Mouse (Mus musculus) embryonic fibroblast, embryonic 13.5 days (primary cell): ENCODE results near the gene Xpot. TPM values are rescaled to one million over a fixed set of nuclear protein-coding genes. Genes with fewer than 3 reads are reported as not detected.

ENCODE experiments used
- H3K27ac ChIP-seq: 2 replicates; pipeline ENCODE4 v1.5.1; 2012; ENCODE audit warnings: low read length, control low read depth, inconsistent platforms; ENCODE audit not compliant: insufficient read depth
- H3K4me1 ChIP-seq: 2 replicates; pipeline ENCODE4 v1.6.1; 2011; ENCODE audit warnings: low read length; ENCODE audit not compliant: control insufficient read depth, insufficient read depth
- H3K4me3 ChIP-seq: 2 replicates; pipeline ENCODE4 v1.5.1; 2011; ENCODE audit warnings: mild to moderate bottlenecking, control low read depth, low read length; ENCODE audit not compliant: insufficient read depth
- CTCF ChIP-seq: IDR thresholded peaks from 2 replicates; pipeline ENCODE4 v1.5.1; 2011; ENCODE audit warnings: mild to moderate bottlenecking, control low read depth, low read length, moderate library complexity, borderline replicate concordance; ENCODE audit not compliant: insufficient read depth
- POLR2A ChIP-seq: IDR thresholded peaks from 2 replicates; pipeline ENCODE4 v1.6.1; 2011; ENCODE audit warnings: low read depth, mild to moderate bottlenecking, control low read depth, low read length, moderate library complexity
- polyA plus RNA-seq: library from polyadenylated mRNA; stranded (reverse); fragments of >200 nt; gene quantifications from 2 replicates; pipeline ENCODE4 v1.2.4, GENCODE M21; 2011; ENCODE audit warnings: low read depth; ENCODE audit not compliant: missing spikeins, insufficient read length

The Xpot gene
- polyA plus RNA-seq, result 118 and 154 TPM in 2 replicates

GRCm38 (mm10) chr10:121626186-121626882, at the start of gene Xpot:
Xpot (minus strand) TSS chr10:121626332.
- Histone ChIP-seq H3K4me3 (peak within 1 kb of the TSS; percentile 95), H3K27ac (peak within 1 kb of the TSS; percentile 89), H3K4me1 (no peaks in the 10 kb centered on the region; the same call in 1 of the 2 replicates)
- TF ChIP-seq CTCF, result no peak
- TF ChIP-seq POLR2A, result peak; percentile 96

DNA sequence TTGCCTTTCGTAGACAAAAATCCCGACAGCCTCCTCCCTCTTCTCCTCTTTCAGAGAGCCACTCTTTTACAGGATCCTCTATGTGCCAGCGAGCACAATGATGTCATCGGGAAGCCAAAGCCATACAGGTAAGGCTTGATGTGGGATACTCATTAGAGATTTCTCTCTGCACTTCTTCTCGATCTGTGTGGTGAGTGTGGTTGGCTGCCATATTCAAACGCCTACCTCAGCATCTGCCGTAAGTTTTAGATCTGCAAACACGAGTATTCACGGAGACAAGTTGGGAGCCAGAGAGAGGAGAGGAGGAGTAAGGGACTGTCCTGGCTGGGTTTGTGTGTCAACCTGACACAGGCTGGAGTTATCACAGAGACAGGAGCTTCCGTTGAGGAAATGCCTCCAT, 43.0 kb upstream of the Xpot start:
- H3K4me1 ChIP-seq, result no peaks in the 10 kb centered on the region
- no peak overlapping the region for H3K27ac ChIP-seq
- no peak for TF ChIP-seq CTCF
- no peak for TF ChIP-seq POLR2A
- H3K4me3 ChIP-seq, result no peak overlapping the region

- Histone ChIP-seq H3K4me1 (no peaks in the 10 kb centered on the region), H3K27ac (no peak overlapping the region), H3K4me3 (no peak overlapping the region)
- TF ChIP-seq CTCF (no peak), POLR2A (no peak)
Observed at GRCm38 (mm10) chr10:121665631-121666145, 39.6 kb upstream of the Xpot start.

GRCm38 (mm10) chr10:121663599-121663998, 37.5 kb upstream of the Xpot start:
- Histone ChIP-seq H3K27ac (no peak overlapping the region), H3K4me1 (no peaks in the 10 kb centered on the region), H3K4me3 (no peak overlapping the region)
- TF ChIP-seq POLR2A (no peak), CTCF (no peak)

DNA sequence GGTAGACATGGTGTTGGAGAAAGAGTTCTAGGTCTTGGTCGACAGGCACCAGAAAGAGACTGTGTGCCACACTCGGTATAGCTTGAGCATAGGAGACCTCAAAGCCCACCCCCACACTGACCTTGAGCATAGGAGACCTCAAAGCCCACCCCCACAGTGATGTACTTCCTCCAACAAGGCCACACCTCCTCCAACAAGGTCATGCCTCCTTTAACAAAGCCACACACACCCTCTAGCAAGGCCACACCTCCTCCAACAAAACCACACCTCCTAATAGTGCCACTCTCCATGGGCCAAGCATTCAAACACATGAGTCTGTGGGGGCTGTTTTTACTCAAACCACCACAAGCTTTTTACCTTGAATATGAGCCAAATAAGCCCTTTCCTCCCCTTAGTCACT, 36.6 kb upstream of the Xpot start:
- H3K4me3 ChIP-seq, result no peak overlapping the region
- TF ChIP-seq POLR2A (no peak), CTCF (no peak)
- H3K4me1 ChIP-seq, result no peaks in the 10 kb centered on the region
- H3K27ac ChIP-seq, result no peak overlapping the region

- Histone ChIP-seq H3K4me3 (no peak overlapping the region), H3K4me1 (no peaks in the 10 kb centered on the region), H3K27ac (no peak overlapping the region)
- TF ChIP-seq POLR2A, result no peak
- no peak for TF ChIP-seq CTCF
Observed at GRCm38 (mm10) chr10:121655907-121656306, 29.8 kb upstream of the Xpot start.

GRCm38 (mm10) chr10:121653079-121653478, 26.9 kb upstream of the Xpot start:
- H3K4me1 ChIP-seq, result no peaks in the 10 kb centered on the region
- H3K27ac ChIP-seq, result no peak overlapping the region
- no peak overlapping the region for H3K4me3 ChIP-seq
- no peak for TF ChIP-seq POLR2A
- no peak for TF ChIP-seq CTCF

DNA sequence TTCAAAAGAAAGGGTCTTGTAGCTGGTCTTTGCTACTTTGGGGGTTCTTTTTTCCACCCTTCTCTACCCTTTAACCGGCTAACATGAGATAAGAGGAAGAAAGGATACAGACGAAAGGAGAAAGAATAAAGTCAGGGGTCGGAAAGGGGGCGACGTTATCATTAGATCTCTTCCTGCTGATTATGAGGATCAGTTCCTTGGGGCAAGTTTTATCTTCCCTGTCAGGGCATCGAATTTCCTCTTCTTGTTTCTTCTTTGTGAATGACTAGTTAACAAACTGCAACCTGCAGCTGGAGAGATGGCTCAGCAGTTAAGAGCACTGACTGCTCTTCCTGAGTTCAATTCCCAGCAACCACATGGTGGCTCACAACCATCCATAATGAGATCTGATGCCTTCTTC, 20.2 kb upstream of the Xpot start:
- no peak for TF ChIP-seq CTCF
- TF ChIP-seq POLR2A, result no peak
- no peak overlapping the region for H3K27ac ChIP-seq
- peaks cover 7% of the 10 kb centered on the region; the same call in 1 of the 2 replicates for H3K4me1 ChIP-seq
- H3K4me3 ChIP-seq, result no peak overlapping the region

- TF ChIP-seq CTCF (no peak), POLR2A (no peak)
- peak overlapping the region; percentile 22 for H3K4me3 ChIP-seq
- no peak overlapping the region for H3K27ac ChIP-seq
- H3K4me1 ChIP-seq, result peaks cover 7% of the 10 kb centered on the region; the same call in 1 of the 2 replicates
Observed at GRCm38 (mm10) chr10:121642054-121642947, 16.2 kb upstream of the Xpot start.

- Histone ChIP-seq H3K4me3 (peak within 1 kb of the TSS; percentile 22), H3K27ac (no peak within 1 kb of the TSS), H3K4me1 (peaks cover 7% of the 10 kb centered on the region; the same call in 1 of the 2 replicates)
- TF ChIP-seq CTCF, result no peak
- no peak for TF ChIP-seq POLR2A
Observed at GRCm38 (mm10) chr10:121641272-121642053, 15.3 kb upstream of the Xpot start, which contains the start of gene D930020B18Rik. D930020B18Rik (plus strand) TSS chr10:121641588.
